Mouse (Mus musculus) monocyte, adult 5-6 weeks (primary cell): ENCODE data around the gene Gpr61. TPM values are rescaled to one million over a fixed set of nuclear protein-coding genes. Genes with fewer than 3 reads are reported as not detected.
A peak's percentile ranks its signal among the peaks of the same experiment; 100 is the strongest.

Experiments
- ATAC-seq: fragments of 153-309, 156-312 bp; replicated peaks from 2 replicates; pipeline ENCODE4 v1.8.0; 2017; ENCODE audit warnings: mild to moderate bottlenecking; ENCODE audit not compliant: low TSS enrichment, insufficient number of reproducible peaks, severe bottlenecking, poor library complexity, low FRiP score
- total RNA-seq: library from RNA; stranded (forward); fragments of 200-1000, 200-491, 200-594 nt; gene quantifications from 3 replicates; pipeline ENCODE4 v1.2.3, GENCODE M21; 2017

Gene Gpr61
- not detected in 3 replicates for total RNA-seq

DNA sequence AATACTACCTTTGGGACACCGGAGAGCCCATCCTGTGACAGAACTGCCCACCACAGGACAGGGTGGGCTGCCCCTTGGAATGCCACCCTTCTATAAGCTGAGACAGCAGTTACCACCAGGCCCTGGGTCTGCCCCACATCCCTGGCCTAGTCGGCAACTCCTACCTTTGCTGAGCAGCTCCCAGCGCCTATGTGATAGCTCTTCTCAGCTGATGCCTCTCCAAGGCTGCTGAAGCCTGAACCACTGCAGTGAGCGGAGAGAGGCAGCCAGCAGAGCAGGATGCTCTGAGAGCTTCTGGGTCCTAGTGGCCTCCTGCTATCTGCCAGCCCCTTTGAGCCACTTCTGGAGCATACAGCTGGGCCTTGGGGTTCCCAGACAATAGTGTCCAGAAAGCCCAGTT, at the start of gene Gpr61:
Gene Gpr61 (minus strand): TSS at position 227 of the 400 bp plus-strand sequence.
- ATAC-seq, result no peak

DNA sequence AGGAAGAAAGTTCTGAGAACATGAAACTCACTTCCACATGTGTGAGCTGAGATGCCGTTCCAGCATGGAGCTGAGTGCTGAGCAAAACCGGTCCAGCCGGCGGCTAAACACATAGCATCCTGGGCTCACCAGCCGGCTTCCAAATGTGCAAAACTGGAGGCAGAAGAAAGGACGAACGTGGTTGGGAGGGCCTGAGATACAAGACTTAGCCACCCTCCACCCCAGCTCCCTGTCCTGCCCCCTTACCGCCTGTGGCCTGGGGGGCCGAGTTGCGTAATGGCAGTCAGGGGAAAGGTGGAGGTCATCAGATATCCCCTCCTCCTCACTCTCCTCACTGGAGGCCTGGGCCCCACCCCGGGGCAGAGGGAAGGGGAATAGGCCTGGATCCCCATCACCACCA, 49.8 kb upstream of the Gpr61 start:
- no peak for ATAC-seq

DNA sequence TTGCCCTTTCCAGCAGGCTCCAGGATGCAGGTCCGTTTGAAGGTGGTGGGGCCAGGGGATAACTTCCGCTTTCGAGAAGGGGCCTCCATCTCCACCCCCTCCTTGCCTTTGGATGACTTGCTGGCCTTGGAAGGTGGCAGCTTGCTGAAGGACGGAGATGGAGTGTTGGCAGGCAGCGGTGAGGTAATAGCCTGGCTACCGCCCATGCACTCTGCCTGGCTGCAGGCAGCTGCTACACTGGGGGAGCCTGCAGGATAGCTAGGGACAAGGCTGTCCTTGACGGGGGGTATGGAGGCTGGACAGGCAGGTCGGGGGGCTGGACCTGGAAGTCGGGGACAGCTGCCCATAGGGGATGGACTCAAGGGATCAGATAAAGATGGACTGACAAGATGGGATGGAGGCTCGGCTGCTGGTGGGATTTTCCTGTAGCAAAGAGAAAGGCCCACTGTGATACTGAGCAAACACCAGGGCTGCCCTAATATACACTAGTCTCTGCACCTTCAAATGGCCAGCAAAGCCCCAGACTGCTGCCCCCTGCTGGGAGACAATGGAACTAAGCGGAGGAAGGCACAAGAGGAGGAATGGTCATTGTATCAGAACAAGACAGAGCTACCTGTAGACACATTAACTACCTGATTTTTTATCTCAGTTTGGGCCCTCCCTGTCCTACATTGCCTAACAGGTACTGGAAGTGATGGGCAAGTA, 49.1 kb upstream of the Gpr61 start:
- ATAC-seq, result peak; percentile 47

- ATAC-seq, result no peak
Observed at GRCm38 (mm10) chr3:108203212-108203611, 48.5 kb upstream of the Gpr61 start.

DNA sequence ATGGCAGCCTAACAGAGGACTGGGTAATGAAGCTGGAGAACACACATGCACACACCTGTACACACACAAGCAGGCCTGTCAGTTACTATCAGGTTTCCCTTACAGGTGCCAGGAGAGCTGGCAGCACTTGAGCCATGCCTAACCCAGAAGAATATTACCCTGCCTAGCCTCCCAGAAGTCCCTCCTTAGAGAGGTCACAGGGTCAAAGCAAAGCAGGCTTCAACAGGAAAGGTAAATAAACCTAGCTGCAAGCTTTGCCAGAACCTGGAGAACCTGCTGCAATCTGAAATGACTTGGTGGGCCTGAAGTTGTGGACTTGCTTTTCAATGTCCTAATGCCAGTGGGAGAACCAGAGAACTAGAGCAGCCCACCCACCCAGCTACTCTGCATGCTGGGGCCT, 47.8 kb upstream of the Gpr61 start:
- no peak for ATAC-seq

DNA sequence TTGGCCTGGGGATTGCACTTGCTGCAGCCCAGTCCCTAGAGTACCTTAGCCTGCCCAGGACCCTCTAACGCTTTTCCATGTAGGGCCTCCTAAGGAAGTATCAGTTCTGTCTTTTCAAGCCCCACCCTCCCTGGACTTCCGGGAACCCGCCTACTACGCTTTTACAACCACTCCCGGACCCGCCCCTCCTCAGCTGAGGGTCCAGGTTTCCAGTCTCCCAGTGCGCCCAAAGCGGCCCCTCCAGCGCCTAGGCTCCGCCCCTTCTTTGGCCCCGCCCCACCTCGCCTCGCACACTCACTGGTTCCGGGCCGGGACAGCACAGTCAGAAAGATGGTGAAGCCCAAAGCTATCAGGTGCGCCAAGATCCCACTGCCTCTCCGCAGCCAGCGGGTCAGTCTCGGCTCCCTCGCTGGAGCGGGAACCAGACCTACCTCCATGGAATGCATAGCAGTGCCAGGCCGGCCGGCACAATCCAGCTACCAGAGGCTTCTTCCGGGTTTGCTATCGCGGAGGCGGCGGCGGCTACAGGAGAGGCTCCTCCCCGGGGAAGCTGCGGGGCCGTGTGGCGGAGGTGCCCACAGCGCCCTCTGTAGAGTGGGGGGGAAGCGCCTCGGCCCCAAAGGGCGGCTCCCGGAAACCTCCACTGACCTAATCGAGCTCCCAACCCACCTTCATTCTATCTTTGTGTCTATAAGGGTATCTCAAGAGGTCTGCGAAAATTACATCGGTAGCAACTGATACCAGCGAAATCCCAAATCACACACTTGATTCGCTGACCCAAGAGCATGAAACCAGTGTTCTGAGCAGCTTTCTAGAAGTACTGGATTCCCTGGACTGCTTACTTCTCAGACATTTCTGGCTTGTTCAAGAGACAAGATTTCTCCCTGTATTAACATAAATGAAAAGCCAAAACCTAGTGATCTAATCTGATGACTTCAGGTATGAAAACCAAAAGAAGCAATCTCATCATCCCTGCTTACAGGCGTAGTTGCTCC, 45.9 kb upstream of the Gpr61 start, which contains the start of gene Cyb561d1:
Gene Cyb561d1 (minus strand): TSS at position 884 of the 995 bp plus-strand sequence.
- ATAC-seq, result peak; percentile 69

DNA sequence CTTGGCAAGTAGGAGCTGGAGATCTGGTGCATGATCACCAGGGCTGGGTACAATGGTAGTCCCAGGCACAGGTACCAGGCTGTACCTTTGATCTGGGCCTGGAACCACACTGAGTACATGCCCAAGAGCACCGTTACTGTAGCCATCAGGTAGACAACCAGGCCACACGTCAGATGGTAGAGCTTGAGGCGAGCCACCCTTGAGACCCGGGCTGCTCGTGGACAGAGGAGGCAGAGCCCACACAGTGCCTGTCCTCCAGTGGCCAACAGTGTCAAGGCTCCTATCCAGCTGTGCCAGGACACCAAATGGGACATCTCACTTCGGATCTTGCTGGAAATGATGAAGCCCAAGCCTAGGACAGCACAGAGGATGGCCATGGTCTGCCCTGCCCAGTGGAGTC, 44.5 kb upstream of the Gpr61 start:
- ATAC-seq, result no peak

DNA sequence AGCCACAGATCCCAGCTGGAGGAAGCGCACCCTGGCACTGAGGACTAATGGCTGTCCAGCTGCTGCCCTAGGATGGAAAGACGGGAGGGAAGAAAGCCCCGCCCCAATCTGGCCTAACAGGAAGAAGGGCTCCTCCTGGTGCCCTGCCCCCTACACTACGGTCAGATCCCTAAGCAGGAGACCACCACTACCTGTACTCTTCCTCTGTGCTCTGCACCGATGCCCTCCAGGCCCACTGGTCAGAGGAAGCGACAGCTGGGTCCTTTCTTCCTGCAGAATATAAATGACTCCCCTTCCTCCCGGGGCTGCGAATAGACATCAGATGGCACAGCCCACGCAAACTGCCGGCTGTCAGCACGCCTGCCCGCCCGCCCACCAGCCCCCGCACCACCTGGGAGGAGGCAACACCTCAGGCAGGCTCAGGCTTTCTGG, 42.4 kb upstream of the Gpr61 start:
- no peak for ATAC-seq

DNA sequence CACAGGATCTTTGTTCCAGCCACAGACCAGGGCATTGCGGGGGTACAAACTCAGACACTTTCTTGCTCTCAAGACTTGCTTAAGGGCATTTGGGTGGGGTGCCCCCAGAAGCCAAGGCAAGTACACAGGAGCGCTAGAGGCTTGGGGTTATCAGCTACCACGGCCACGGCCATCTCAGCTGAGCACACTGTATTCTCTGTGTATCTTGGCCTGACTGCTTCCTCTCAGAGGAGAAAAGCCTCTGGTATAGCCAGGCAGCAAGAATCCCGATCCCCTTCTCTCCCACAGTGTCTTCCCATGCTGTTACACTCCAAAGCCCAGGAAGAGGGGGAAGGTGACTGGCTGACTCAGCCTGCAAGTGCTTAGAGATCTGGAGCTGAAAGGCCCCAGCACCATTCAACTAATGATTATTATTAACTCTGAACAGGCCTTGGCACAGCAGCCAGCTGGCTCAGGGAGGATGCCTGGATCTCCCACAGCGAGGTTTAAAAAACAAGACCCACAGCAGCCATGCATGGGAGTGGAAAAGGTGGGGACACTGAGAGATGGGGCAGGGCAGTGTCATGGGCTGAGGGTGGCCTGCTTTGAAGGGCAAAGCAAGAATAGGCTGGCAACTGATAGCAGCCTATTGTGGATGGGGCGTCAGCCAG, 41.4 kb upstream of the Gpr61 start:
- ATAC-seq, result no peak

GRCm38 (mm10) chr3:108195287-108195686, 40.6 kb upstream of the Gpr61 start:
- ATAC-seq, result no peak

- ATAC-seq, result no peak
Observed at GRCm38 (mm10) chr3:108193686-108194085, 39.0 kb upstream of the Gpr61 start.

DNA sequence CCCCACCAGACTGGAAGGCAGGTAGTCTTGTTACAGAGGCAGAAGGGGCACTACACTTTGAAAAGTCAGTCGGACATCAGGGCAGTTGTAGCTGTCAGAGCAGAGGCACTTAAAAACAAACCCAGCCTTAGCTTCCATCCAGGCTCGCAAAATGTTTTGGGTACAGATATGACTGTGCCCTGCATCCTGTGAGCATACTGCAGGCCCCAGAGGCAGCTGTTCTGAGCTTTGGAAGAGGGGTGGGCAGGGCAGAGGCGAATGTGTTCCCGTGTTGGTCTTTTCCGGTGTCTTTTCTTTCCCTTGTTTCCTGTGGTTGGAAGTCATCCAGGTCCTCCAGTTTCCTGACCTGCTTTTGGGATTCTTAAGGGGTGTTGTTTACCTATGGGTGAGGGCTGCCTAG, 35.2 kb upstream of the Gpr61 start:
- ATAC-seq, result no peak

DNA sequence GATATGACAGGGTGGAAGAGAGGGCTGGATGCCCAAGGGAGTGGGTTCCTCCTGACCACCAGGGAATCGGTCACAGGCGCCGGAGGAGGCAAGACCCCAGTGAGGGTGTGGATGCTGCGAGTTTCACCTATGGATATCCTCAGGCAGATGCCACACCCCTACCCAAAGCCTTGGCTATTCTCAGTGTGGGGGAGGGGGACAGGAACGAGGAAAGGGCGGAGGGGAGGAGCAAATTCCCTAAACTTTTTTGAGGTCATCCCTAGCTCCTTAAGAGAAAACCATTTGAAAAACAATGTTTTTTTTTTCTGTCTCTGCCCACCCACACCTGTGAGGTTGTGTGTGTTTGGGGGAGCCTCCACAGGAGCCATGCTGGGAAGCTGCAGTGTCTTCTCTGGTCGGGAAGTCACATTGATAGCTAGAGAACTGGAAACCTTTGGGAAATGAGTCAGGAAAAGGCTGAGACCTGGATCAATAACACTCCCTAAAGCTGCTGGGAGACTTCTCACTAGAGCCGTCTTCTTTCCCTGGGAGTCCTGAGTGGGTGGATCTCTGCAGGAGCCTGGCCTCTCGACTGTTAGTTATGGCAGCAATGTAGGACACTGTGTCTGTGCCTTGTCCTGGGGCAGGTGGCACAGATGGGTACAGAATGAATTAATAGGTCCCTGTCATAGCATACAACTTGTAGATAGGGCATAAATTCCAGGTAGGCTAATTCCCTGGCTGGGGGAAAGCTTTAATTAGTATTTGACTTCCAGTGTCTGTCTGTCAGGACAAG, 34.2 kb upstream of the Gpr61 start:
- ATAC-seq, result no peak

DNA sequence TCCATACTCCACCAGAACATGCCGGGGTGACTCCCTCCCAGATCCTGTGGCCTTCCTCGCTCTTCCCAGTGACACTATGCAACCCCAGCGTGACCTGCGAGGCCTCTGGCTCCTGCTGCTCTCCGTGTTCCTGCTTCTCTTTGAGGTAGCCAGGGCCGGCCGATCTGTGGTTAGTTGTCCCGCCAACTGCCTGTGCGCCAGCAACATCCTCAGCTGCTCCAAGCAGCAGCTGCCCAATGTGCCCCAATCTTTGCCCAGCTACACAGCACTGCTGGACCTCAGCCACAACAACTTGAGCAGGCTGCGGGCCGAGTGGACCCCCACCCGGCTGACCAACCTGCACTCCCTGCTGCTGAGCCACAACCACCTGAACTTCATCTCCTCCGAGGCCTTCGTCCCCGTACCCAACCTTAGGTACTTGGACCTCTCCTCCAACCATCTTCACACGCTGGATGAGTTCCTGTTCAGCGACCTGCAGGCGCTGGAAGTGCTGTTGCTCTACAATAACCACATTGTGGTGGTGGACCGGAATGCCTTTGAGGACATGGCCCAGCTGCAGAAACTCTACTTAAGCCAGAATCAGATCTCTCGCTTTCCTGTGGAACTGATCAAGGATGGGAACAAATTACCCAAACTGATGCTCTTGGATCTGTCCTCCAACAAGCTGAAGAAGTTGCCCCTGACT, 32.6 kb upstream of the Gpr61 start:
- no peak for ATAC-seq

DNA sequence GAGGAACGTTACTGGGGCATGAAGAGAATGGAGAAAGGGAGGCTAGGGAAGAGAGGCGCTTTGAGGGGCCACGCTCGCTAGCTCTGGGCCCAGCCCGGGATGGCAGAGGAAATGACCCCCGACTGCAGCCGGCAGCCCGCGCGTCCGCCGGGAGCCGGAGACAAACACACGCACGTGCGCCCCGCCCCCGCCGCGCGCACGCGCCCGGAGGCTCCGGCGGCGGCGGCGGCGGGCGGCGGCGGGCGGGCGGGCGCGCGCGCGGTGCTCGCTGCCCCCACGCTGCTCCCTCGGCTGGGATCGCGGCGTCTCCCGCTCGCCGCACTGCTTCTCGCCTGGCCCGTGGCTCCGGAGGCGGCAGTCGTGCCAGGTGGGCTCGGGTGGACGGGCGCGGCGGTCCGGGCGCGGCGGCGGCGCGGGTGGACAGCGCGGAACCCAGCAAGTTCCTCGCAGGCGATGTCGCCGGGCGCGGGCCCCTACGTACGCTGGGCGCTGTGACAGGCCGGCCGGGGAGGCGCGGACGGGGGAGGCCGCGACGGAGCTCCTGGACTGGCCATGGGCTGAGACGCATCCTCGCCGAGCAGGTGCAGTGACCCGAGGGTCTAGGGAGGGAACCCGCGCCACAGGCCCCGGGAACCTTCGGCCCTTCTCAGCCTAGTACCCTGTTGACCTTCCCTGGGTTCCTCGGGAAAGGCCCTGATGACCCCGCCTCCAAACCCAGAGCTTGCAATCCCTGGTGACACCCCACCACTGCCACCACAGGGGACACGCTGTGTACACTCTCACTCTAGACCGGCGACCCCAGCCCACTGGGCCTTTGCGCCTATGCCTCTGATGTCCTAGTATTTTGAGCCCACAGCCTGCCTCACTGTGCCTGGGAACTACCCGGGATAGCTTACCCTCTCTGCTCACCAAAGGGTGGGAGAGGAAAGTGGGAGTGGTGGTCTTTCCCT, 31.7 kb upstream of the Gpr61 start, which contains the start of gene Amigo1:
Gene Amigo1 (plus strand): TSS at position 238 of the 950 bp plus-strand sequence.
- ATAC-seq, result peak; percentile 23; the same call in 1 of the 2 replicates

GRCm38 (mm10) chr3:108185460-108186097, 30.9 kb upstream of the Gpr61 start:
- ATAC-seq, result no peak
